Mouse (Mus musculus): ENCODE measurements around the gene Rtn3. TPM values are rescaled to one million over a fixed set of nuclear protein-coding genes. Genes with fewer than 3 reads are reported as not detected.
A peak's percentile ranks its signal among the peaks of the same experiment; 100 is the strongest.

The Rtn3 gene
- 95.7 and 103 TPM in 2 replicates for polyA plus RNA-seq (2016; fragmentation: Nextera tagmentation; extraction: Ambion mirVana)

GRCm38 (mm10) chr19:7482599-7483511, at the start of gene Rtn3:
Gene Rtn3 (minus strand): TSS chr19:7483281.
- under 1% methylated on average over 80 of the region's 80 CpGs for WGBS
- no peaks in the 10 kb centered on the region for H3K9me3 ChIP-seq (replicated peaks)
- peak; percentile 99 for DNase-seq (ENCODE audit: low spot score)

GRCm38 (mm10) chr19:7531906-7532305, 48.8 kb upstream of the Rtn3 start:
- Histone ChIP-seq H3K27ac (no peak overlapping the region), H3K4me1 (no peaks in the 10 kb centered on the region), H3K36me3 (peaks cover 50% of the 10 kb centered on the region), H3K9me3 (replicated peaks) (no peaks in the 10 kb centered on the region), H3K4me3 (no peak overlapping the region), H3K27me3 (ENCODE audit: low read depth, poor library complexity, severe bottlenecking) (no peaks in the 10 kb centered on the region)
- 91% methylated on average over 5 of the region's 5 CpGs for WGBS
- no peak for DNase-seq (ENCODE audit: low spot score)

More at GRCm38 (mm10) chr19:7482599-7483511, at the start of gene Rtn3:
- Histone ChIP-seq H3K4me1 (peaks cover 15% of the 10 kb centered on the region), H3K4me3 (peak within 1 kb of the TSS; percentile 83), H3K27me3 (ENCODE audit: low read depth, poor library complexity, severe bottlenecking) (no peaks in the 10 kb centered on the region), H3K27ac (peak within 1 kb of the TSS; percentile 97), H3K36me3 (no peaks in the 10 kb centered on the region)

- Histone ChIP-seq H3K9me3 (replicated peaks) (no peaks in the 10 kb centered on the region), H3K4me1 (no peaks in the 10 kb centered on the region), H3K4me3 (no peak overlapping the region), H3K27ac (no peak overlapping the region), H3K27me3 (ENCODE audit: low read depth, poor library complexity, severe bottlenecking) (no peaks in the 10 kb centered on the region), H3K36me3 (peaks cover 49% of the 10 kb centered on the region)
- peak; percentile 59 for DNase-seq (ENCODE audit: low spot score)
- WGBS: 62% methylated on average over 7 of the region's 7 CpGs
Observed at GRCm38 (mm10) chr19:7528639-7529428, 45.8 kb upstream of the Rtn3 start.

- no peak overlapping the region for H3K4me3 ChIP-seq
- H3K4me1 ChIP-seq: no peaks in the 10 kb centered on the region
- WGBS: 79% methylated on average over 3 of the region's 3 CpGs
- H3K27ac ChIP-seq: no peak overlapping the region
- DNase-seq (ENCODE audit: low spot score): no peak
- H3K9me3 ChIP-seq (replicated peaks): no peaks in the 10 kb centered on the region
- H3K27me3 ChIP-seq (ENCODE audit: low read depth, poor library complexity, severe bottlenecking): no peaks in the 10 kb centered on the region
- H3K36me3 ChIP-seq: peaks cover 41% of the 10 kb centered on the region
Observed at GRCm38 (mm10) chr19:7524879-7525278, 41.8 kb upstream of the Rtn3 start.

GRCm38 (mm10) chr19:7523781-7524180, 40.7 kb upstream of the Rtn3 start:
- DNase-seq (ENCODE audit: low spot score): no peak
- H3K36me3 ChIP-seq: peaks cover 41% of the 10 kb centered on the region
- no peaks in the 10 kb centered on the region for H3K4me1 ChIP-seq
- no peak overlapping the region for H3K27ac ChIP-seq
- H3K9me3 ChIP-seq (replicated peaks): no peaks in the 10 kb centered on the region
- no peak overlapping the region for H3K4me3 ChIP-seq
- H3K27me3 ChIP-seq (ENCODE audit: low read depth, poor library complexity, severe bottlenecking): no peaks in the 10 kb centered on the region

- no peak for DNase-seq (ENCODE audit: low spot score)
- Histone ChIP-seq H3K27me3 (ENCODE audit: low read depth, poor library complexity, severe bottlenecking) (no peaks in the 10 kb centered on the region), H3K9me3 (replicated peaks) (no peaks in the 10 kb centered on the region), H3K27ac (no peak overlapping the region), H3K36me3 (peaks cover 45% of the 10 kb centered on the region), H3K4me3 (no peak overlapping the region), H3K4me1 (no peaks in the 10 kb centered on the region)
- 93% methylated on average over 1 of the region's 1 CpGs for WGBS
Observed at GRCm38 (mm10) chr19:7523292-7523691, 40.2 kb upstream of the Rtn3 start.

GRCm38 (mm10) chr19:7522856-7523255, 39.8 kb upstream of the Rtn3 start:
- H3K9me3 ChIP-seq (replicated peaks): no peaks in the 10 kb centered on the region

GRCm38 (mm10) chr19:7521619-7522018, 38.5 kb upstream of the Rtn3 start:
- no peaks in the 10 kb centered on the region for H3K9me3 ChIP-seq (replicated peaks)
- H3K27me3 ChIP-seq (ENCODE audit: low read depth, poor library complexity, severe bottlenecking): no peaks in the 10 kb centered on the region
- WGBS: 95% methylated on average over 3 of the region's 3 CpGs
- no peak overlapping the region for H3K27ac ChIP-seq
- H3K4me3 ChIP-seq: no peak overlapping the region
- no peaks in the 10 kb centered on the region for H3K4me1 ChIP-seq
- DNase-seq (ENCODE audit: low spot score): no peak
- H3K36me3 ChIP-seq: peaks cover 54% of the 10 kb centered on the region

More at GRCm38 (mm10) chr19:7522856-7523255, 39.8 kb upstream of the Rtn3 start:
- WGBS: 98% methylated on average over 2 of the region's 2 CpGs
- no peak for DNase-seq (ENCODE audit: low spot score)
- H3K4me1 ChIP-seq: no peaks in the 10 kb centered on the region
- H3K27ac ChIP-seq: no peak overlapping the region
- peaks cover 45% of the 10 kb centered on the region for H3K36me3 ChIP-seq
- H3K27me3 ChIP-seq (ENCODE audit: low read depth, poor library complexity, severe bottlenecking): no peaks in the 10 kb centered on the region
- H3K4me3 ChIP-seq: no peak overlapping the region

GRCm38 (mm10) chr19:7516437-7516836, 33.4 kb upstream of the Rtn3 start:
- WGBS: 94% methylated on average over 1 of the region's 1 CpGs

GRCm38 (mm10) chr19:7508026-7508425, 24.9 kb upstream of the Rtn3 start:
- DNase-seq (ENCODE audit: low spot score): no peak
- Histone ChIP-seq H3K4me3 (no peak overlapping the region), H3K27me3 (ENCODE audit: low read depth, poor library complexity, severe bottlenecking) (no peaks in the 10 kb centered on the region), H3K9me3 (replicated peaks) (no peaks in the 10 kb centered on the region), H3K36me3 (peaks cover 25% of the 10 kb centered on the region), H3K4me1 (0 out of 2 replicates have a peak, but pooled peaks cover 3% of the 10 kb centered on the region), H3K27ac (no peak overlapping the region)
- WGBS: 80% methylated on average over 4 of the region's 4 CpGs

More at GRCm38 (mm10) chr19:7516437-7516836, 33.4 kb upstream of the Rtn3 start:
- no peaks in the 10 kb centered on the region for H3K9me3 ChIP-seq (replicated peaks)
- peaks cover 49% of the 10 kb centered on the region for H3K36me3 ChIP-seq
- H3K27ac ChIP-seq: no peak overlapping the region
- H3K4me1 ChIP-seq: 0 out of 2 replicates have a peak, but pooled peaks cover 3% of the 10 kb centered on the region
- no peaks in the 10 kb centered on the region for H3K27me3 ChIP-seq (ENCODE audit: low read depth, poor library complexity, severe bottlenecking)
- no peak overlapping the region for H3K4me3 ChIP-seq
- no peak for DNase-seq (ENCODE audit: low spot score)

- H3K27me3 ChIP-seq (ENCODE audit: low read depth, poor library complexity, severe bottlenecking): no peaks in the 10 kb centered on the region
- no peak overlapping the region for H3K4me3 ChIP-seq
- 76% methylated on average over 1 of the region's 1 CpGs for WGBS
- no peaks in the 10 kb centered on the region for H3K9me3 ChIP-seq (replicated peaks)
- no peak overlapping the region for H3K27ac ChIP-seq
- H3K4me1 ChIP-seq: no peaks in the 10 kb centered on the region
- DNase-seq (ENCODE audit: low spot score): no peak
- H3K36me3 ChIP-seq: peaks cover 13% of the 10 kb centered on the region
Observed at GRCm38 (mm10) chr19:7506321-7506720, 23.2 kb upstream of the Rtn3 start.

- no peaks in the 10 kb centered on the region for H3K27me3 ChIP-seq (ENCODE audit: low read depth, poor library complexity, severe bottlenecking)
- H3K4me3 ChIP-seq: no peak overlapping the region
- WGBS: 89% methylated on average over 2 of the region's 2 CpGs
- no peaks in the 10 kb centered on the region for H3K9me3 ChIP-seq (replicated peaks)
- no peak overlapping the region for H3K27ac ChIP-seq
- no peaks in the 10 kb centered on the region for H3K36me3 ChIP-seq
- no peak for DNase-seq (ENCODE audit: low spot score)
- H3K4me1 ChIP-seq: no peaks in the 10 kb centered on the region
Observed at GRCm38 (mm10) chr19:7502432-7502831, 19.4 kb upstream of the Rtn3 start.

- Histone ChIP-seq H3K27me3 (ENCODE audit: low read depth, poor library complexity, severe bottlenecking) (no peaks in the 10 kb centered on the region), H3K36me3 (no peaks in the 10 kb centered on the region), H3K4me1 (no peaks in the 10 kb centered on the region), H3K9me3 (replicated peaks) (no peaks in the 10 kb centered on the region), H3K27ac (no peak overlapping the region), H3K4me3 (no peak overlapping the region)
- DNase-seq (ENCODE audit: low spot score): no peak
- 89% methylated on average over 1 of the region's 1 CpGs for WGBS
Observed at GRCm38 (mm10) chr19:7500701-7501100, 17.6 kb upstream of the Rtn3 start.

Measured in limb, embryonic 10.5 days (tissue).